Mouse (Mus musculus) brain, adult 2 months (tissue): Measurements from ENCODE around the gene Spag9.
"Not testable (repeated sequence)": the region's sequence is repeated elsewhere in the genome, so short reads cannot be mapped to it uniquely, and the experiment has no call there.

ENCODE experiments used
- DNase-seq: peaks from one replicate; pipeline ENCODE4 v3.0.0; 2011; ENCODE audit warnings: low read depth, low spot score

Gene Spag9

GRCm38 (mm10) chr11:93986298-93986697 is 9.6 kb upstream of the Spag9 start:
- peak; percentile 16 for DNase-seq

GRCm38 (mm10) chr11:93987026-93987425 is 8.9 kb upstream of the Spag9 start:
- no peak for DNase-seq

- peak; percentile 51 for DNase-seq
These were observed 8.1 kb upstream of the Spag9 start for GRCm38 (mm10) chr11:93987625-93988327.

GRCm38 (mm10) chr11:93988328-93989062 is 7.4 kb upstream of the Spag9 start:
- DNase-seq = no peak

- DNase-seq = no peak
These were observed 1.4 kb upstream of the Spag9 start for GRCm38 (mm10) chr11:93994531-93994930.

- DNase-seq = peak; percentile 96
These were observed 676 bp upstream of the Spag9 start for GRCm38 (mm10) chr11:93995111-93995719.

- DNase-seq = peak; percentile 47
These were observed 632 bp downstream of the Spag9 start for GRCm38 (mm10) chr11:93996306-93997140.

- peak; percentile 21 for DNase-seq
These were observed 1.4 kb downstream of the Spag9 start for GRCm38 (mm10) chr11:93997141-93997775.

GRCm38 (mm10) chr11:93999276-93999675 is 3.4 kb downstream of the Spag9 start:
- no peak for DNase-seq

- DNase-seq = no peak
These were observed 7.5 kb downstream of the Spag9 start for GRCm38 (mm10) chr11:94003346-94003745.

- no peak for DNase-seq
These were observed 23.2 kb downstream of the Spag9 start for GRCm38 (mm10) chr11:94019091-94019490.

GRCm38 (mm10) chr11:94020403-94020802 is 24.5 kb downstream of the Spag9 start:
- no peak for DNase-seq

GRCm38 (mm10) chr11:94026289-94026688 is 30.4 kb downstream of the Spag9 start:
- no peak for DNase-seq

GRCm38 (mm10) chr11:94032084-94032483 is 36.2 kb downstream of the Spag9 start:
- DNase-seq = no peak

GRCm38 (mm10) chr11:94032971-94033370 is 37.1 kb downstream of the Spag9 start:
- DNase-seq = no peak

GRCm38 (mm10) chr11:94035974-94036373 is 40.1 kb downstream of the Spag9 start:
- DNase-seq = peak; percentile 78

GRCm38 (mm10) chr11:94041475-94041874 is 45.6 kb downstream of the Spag9 start:
- DNase-seq = no peak

GRCm38 (mm10) chr11:94042301-94042700 is 46.4 kb downstream of the Spag9 start:
- DNase-seq = not testable (repeated sequence)

- peak; percentile 100 for DNase-seq
These were observed 48.4 kb downstream of the Spag9 start for GRCm38 (mm10) chr11:94043998-94044985.

- peak; percentile 69 for DNase-seq
These were observed 49.1 kb downstream of the Spag9 start for GRCm38 (mm10) chr11:94045016-94045415.
